Mouse (Mus musculus) yolk sac, embryonic 10.5 days (tissue): ENCODE results near the gene Igbp1.

Experiments
- DNase-seq: peaks from one replicate; pipeline ENCODE4 v3.0.0-alpha.2; 2017; ENCODE audit warnings: low spot score

Igbp1 gene

GRCm38 (mm10) chrX:100494068-100494978 is at the start of gene Igbp1:
Gene Igbp1, plus strand, starts transcription at chrX:100494291.
- peak; percentile 84 for DNase-seq

- DNase-seq = no peak
Observed at GRCm38 (mm10) chrX:100468047-100468446, 26.0 kb upstream of the Igbp1 start.

GRCm38 (mm10) chrX:100470126-100470525 is 24.0 kb upstream of the Igbp1 start:
- no peak for DNase-seq

- DNase-seq = no peak
Observed at GRCm38 (mm10) chrX:100471491-100471890, 22.6 kb upstream of the Igbp1 start.

- DNase-seq = no peak
Observed at GRCm38 (mm10) chrX:100475569-100476223, 18.4 kb upstream of the Igbp1 start.

- DNase-seq = peak; percentile 14
Observed at GRCm38 (mm10) chrX:100480317-100480716, 13.8 kb upstream of the Igbp1 start.

- no peak for DNase-seq
Observed at GRCm38 (mm10) chrX:100493500-100494067, 507 bp upstream of the Igbp1 start.

- DNase-seq = no peak
Observed at GRCm38 (mm10) chrX:100504175-100504851, 10.2 kb downstream of the Igbp1 start.

GRCm38 (mm10) chrX:100508164-100508563 is 14.1 kb downstream of the Igbp1 start:
- DNase-seq = no peak

- DNase-seq = no peak
Observed at GRCm38 (mm10) chrX:100509921-100510320, 15.8 kb downstream of the Igbp1 start.

- DNase-seq = no peak
Observed at GRCm38 (mm10) chrX:100516683-100517082, 22.6 kb downstream of the Igbp1 start.

GRCm38 (mm10) chrX:100517626-100518025 is 23.5 kb downstream of the Igbp1 start:
- DNase-seq = no peak

GRCm38 (mm10) chrX:100518532-100518931 is 24.4 kb downstream of the Igbp1 start:
- no peak for DNase-seq

GRCm38 (mm10) chrX:100524471-100524870 is 30.4 kb downstream of the Igbp1 start, which contains the start of gene Dgat2l6:
Gene Dgat2l6, plus strand, starts transcription at chrX:100524838.
- DNase-seq = no peak

GRCm38 (mm10) chrX:100556026-100556425 is 61.9 kb downstream of the Igbp1 start:
- DNase-seq = no peak

GRCm38 (mm10) chrX:100565696-100566095 is 71.6 kb downstream of the Igbp1 start:
- DNase-seq = no peak
